Mouse (Mus musculus): Measurements from ENCODE around the gene Olfr406. TPM values are rescaled to one million over a fixed set of nuclear protein-coding genes. Genes with fewer than 3 reads are reported as not detected.

The Olfr406 gene
- total RNA-seq (2021), result not detected

- DNase-seq (ENCODE audit: extremely low spot score in 1 of 2, low spot score in 1 of 2), result no peak
These were observed at the start of gene Olfr406 for GRCm38 (mm10) chr11:74259508-74259907. Gene Olfr406 (plus strand): TSS chr11:74259808.

- DNase-seq (ENCODE audit: extremely low spot score in 1 of 2, low spot score in 1 of 2), result no peak
These were observed 48.3 kb upstream of the Olfr406 start, which contains the start of gene Olfr43 for GRCm38 (mm10) chr11:74211279-74211678. Gene Olfr43 (minus strand): TSS chr11:74211379.

- no peak for DNase-seq (ENCODE audit: extremely low spot score in 1 of 2, low spot score in 1 of 2)
These were observed 18.4 kb upstream of the Olfr406 start for GRCm38 (mm10) chr11:74241201-74241600.

- DNase-seq (ENCODE audit: extremely low spot score in 1 of 2, low spot score in 1 of 2), result no peak
These were observed 23.8 kb downstream of the Olfr406 start, which contains the start of gene Olfr59 for GRCm38 (mm10) chr11:74283436-74283835. Gene Olfr59 (plus strand): TSS chr11:74283736.

- no peak for DNase-seq (ENCODE audit: extremely low spot score in 1 of 2, low spot score in 1 of 2)
These were observed 27.6 kb downstream of the Olfr406 start for GRCm38 (mm10) chr11:74287256-74287655.

Other genes with a start within 250 kb of the Olfr406 start
- gene Olfr139, start 203.3 kb upstream of the Olfr406 start, total RNA-seq (2021), result not detected
- not detected for gene Olfr399, start 203.2 kb upstream of the Olfr406 start, total RNA-seq (2021)
- gene Zfp616, start 189.9 kb upstream of the Olfr406 start, total RNA-seq (2021), result not detected
- not detected for gene Olfr401, start 146.1 kb upstream of the Olfr406 start, total RNA-seq (2021)
- not detected for gene Olfr402, start 106.3 kb upstream of the Olfr406 start, total RNA-seq (2021)
- gene Olfr403, start 73.6 kb upstream of the Olfr406 start, total RNA-seq (2021), result not detected
- not detected for gene Olfr43, start 48.4 kb upstream of the Olfr406 start, total RNA-seq (2021)
- not detected for gene Olfr59, start 23.9 kb downstream of the Olfr406 start, total RNA-seq (2021)
- gene Olfr410, start 78.2 kb downstream of the Olfr406 start, total RNA-seq (2021), result not detected
- gene Olfr411, start 92.8 kb downstream of the Olfr406 start, total RNA-seq (2021), result not detected
- not detected for gene Olfr412, start 102.3 kb downstream of the Olfr406 start, total RNA-seq (2021)

All from layer of hippocampus, postnatal 25 days (tissue).